Mouse (Mus musculus): ENCODE results near the gene Gm13289.

GRCm38 (mm10) chr4:88819659-88820058 lies 42.9 kb downstream of the Gm13289 start, which contains the start of gene Ifna11:
- TF ChIP-seq POLR2A (IDR thresholded peaks at IDR 0.05; ENCODE audit: insufficient read length, low read depth) (no peak), MYOG (IDR thresholded peaks at IDR 0.05; ENCODE audit: control insufficient read depth in 1 of 3, insufficient read depth in 1 of 3, insufficient read length in 2 of 3, low read depth in 2 of 3) (no peak), USF1 (IDR thresholded peaks at IDR 0.05; ENCODE audit: low read depth) (no peak), MYOD1 (IDR thresholded peaks at IDR 0.05; ENCODE audit: control insufficient read depth in 1 of 3, insufficient read length in 2 of 3, low read depth in 2 of 3) (no peak), MAX (IDR thresholded peaks at IDR 0.05; ENCODE audit: low read depth) (no peak), E2F4 (IDR thresholded peaks at IDR 0.05; ENCODE audit: insufficient read depth) (no peak), CEBPB (IDR thresholded peaks at IDR 0.05; ENCODE audit: insufficient read depth, poor library complexity, severe bottlenecking) (no peak), TCF12 (IDR thresholded peaks at IDR 0.05; ENCODE audit: insufficient read depth, poor library complexity, severe bottlenecking) (no peak), POLR2AphosphoS2 (IDR thresholded peaks at IDR 0.05; ENCODE audit: insufficient read length, low read depth) (no peak), REST (IDR thresholded peaks at IDR 0.05; ENCODE audit: insufficient read depth, insufficient read length) (no peak)

Data from myocyte (in vitro differentiated cells).